Mouse (Mus musculus): Measurements from ENCODE around the gene Klc4.

Klc4 gene

GRCm38 (mm10) chr17:46645561-46646321 lies at the start of gene Klc4, which contains the start of gene Mrpl2:
Gene Klc4 (minus strand): TSS chr17:46646022.
Gene Mrpl2 (plus strand): TSS chr17:46646229.
- peak; percentile 99 for DNase-seq (ENCODE audit: low read depth)

- no peak for DNase-seq (ENCODE audit: low read depth)
Observed at GRCm38 (mm10) chr17:46694517-46695063, 48.8 kb upstream of the Klc4 start.

GRCm38 (mm10) chr17:46691390-46691789 lies 45.6 kb upstream of the Klc4 start:
- no peak for DNase-seq (ENCODE audit: low read depth)

GRCm38 (mm10) chr17:46690665-46691064 lies 44.8 kb upstream of the Klc4 start:
- DNase-seq (ENCODE audit: low read depth) = no peak

DNA sequence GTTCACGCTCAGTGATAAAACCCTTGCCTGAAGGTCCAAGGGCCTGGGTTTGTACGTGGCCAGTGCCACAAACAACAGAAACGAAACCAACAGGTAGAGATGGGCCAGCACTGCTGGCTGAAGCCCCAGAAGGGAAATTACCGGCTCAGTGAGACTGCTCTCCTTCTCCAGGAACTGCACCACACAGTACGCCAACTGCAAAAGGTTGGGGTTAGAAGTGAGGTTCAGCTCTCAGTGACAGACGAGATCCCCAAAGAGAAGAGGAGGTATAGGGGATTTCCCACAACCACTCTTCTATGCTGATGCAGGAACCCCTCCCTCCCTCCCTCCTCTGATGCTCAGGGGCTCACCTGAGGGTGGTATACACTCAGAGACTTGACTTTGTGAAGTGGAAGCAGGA lies 40.1 kb upstream of the Klc4 start:
- no peak for DNase-seq (ENCODE audit: low read depth)

GRCm38 (mm10) chr17:46682654-46683389 lies 37.0 kb upstream of the Klc4 start:
- DNase-seq (ENCODE audit: low read depth) = no peak

DNA sequence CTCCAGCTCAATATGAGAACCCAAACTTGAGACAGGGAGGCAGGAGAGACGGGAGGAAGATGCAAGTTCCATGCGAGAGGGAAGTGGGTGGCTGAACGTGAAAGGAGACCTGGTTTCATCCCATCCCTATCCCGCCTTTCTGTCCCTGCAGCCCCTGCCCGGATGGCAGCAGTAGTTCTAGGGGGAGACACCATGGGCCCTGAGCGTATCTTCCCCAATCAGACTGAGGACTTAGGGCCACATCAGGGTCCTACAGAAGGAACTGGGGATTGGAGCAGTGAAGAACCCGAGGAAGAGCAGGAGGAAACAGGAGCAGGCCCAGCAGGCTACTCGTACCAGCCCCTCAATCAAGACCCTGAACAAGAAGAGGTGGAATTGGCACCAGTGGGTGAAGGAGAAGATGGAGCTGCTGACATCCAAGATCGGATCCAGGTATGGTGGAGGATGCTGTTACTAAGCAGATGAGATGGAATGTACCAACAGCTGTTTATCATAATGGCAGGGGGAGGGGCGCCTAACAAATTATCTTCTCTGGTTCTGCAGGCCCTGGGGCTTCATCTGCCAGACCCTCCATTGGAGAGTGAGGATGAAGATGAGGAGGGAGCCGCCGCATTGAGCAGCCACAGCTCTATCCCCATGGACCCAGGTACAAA lies 35.8 kb upstream of the Klc4 start:
- peak; percentile 30 for DNase-seq (ENCODE audit: low read depth)

DNA sequence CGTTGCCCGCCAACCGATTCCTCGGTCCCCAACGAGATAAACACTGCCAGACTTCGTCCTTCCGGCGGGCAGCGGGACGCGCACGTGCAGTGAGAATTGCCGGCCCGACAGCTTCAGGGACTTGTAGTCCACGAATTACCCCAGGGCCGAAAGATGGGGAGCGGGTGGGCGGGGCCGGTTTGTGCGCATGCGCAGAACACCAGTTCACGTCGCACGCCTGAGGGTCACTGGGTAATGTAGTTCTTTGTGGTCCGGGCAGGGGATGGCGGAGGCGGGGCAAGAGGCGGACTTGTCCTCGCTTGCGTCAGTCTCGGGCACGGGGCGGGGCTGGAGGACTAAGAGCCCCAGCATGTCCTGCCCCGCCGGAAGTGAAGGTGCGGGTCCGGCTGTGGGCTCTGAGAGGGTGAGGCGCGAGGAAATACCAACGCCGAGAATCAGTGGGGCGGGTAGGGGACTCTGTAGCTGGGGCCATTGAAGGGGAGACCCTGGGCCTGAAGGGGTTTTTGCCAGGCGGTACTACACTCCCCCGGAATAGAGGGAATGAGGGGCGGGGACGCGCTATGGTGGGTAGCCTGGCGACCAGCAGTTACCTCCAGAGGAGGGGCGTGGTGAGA lies 35.0 kb upstream of the Klc4 start, which contains the start of gene Klhdc3:
Gene Klhdc3 (minus strand): TSS at position 155 of the 614 bp plus-strand sequence.
- DNase-seq (ENCODE audit: low read depth) = peak; percentile 98

DNA sequence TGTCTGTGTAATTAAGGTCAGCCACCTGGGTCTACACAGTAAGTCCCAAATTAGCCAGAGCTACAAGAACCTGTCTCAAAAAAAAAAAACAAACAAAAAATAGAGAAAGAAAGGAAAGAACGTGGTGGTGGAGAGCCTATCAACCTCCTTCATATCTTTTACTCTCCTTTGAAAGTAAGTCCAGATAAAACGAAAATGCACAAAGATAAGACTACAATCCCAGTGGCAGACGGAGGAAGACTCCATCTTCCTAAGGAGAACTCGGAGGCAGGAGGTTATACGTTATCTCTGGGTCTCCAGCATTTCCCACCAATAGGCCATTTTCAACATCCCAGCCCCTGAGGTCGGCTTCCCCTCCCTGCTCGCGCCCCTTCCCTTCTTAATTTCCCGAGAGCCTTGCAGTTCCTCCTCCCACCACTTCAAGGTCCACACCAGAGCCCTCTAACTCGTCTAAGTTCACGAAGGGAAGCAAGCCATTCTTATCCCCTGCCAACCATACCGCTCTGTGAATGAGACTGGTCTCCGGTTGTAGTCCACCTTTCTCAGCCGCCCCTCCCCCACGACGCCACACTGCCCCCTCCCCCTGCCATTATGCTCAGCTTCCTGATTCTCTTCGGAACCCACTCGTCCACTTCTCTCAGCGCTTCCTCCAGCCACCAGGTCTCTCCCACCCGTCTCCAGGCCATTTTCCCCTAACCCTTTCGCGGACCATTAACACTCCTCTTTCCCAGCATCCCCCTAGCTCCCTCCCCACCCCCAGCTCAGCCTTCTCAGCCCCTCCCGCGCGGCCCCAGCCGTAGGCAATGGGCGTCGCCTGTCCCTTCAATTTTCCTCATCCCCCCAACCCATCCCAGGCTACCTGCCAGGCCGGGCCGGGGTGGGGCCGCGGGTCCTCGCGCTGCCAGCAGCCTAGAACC lies 34.3 kb upstream of the Klc4 start:
- peak; percentile 62 for DNase-seq (ENCODE audit: low read depth)

DNA sequence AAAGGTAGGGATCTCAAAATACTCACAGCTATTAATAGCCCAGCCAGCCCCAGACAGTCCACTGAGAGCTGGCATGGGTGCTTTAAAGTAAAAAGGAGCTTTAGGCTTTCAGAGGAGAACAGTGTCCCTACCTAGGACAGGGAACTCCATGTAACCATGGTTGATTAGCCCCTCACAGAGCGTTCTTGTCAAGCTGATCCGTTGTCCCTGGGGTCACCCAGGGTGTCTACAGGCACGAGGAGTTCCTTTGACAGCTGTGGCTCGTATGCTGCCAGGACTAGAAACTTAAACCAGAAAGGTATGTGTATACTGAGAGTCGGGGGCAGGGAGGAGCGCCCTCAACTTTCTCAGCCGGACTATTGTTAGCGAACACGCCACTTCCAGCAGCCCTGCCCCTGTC lies 33.1 kb upstream of the Klc4 start:
- DNase-seq (ENCODE audit: low read depth) = no peak

DNA sequence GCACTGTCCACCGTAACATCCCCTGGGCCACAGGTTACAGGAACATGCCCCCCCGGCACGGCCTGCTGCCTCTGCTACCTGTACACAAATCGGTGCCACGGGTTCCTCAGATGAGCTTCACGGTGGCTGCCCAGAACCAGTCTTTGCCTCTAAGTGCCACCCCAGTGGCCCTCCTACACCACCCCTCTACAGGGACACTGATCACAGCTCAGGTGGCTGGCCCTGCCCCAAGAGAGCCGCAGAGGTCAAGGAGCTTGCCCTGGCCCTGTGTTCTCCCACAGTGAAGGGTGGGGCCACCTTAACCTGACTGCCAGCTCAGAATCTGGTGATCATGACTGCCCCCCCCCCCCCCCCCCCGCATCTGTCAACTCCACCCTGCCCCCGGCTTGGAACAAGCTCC lies 32.6 kb upstream of the Klc4 start, which contains the start of gene Mea1:
Gene Mea1 (plus strand): TSS at position 378 of the 400 bp plus-strand sequence.
- no peak for DNase-seq (ENCODE audit: low read depth)

- DNase-seq (ENCODE audit: low read depth) = no peak
Observed at GRCm38 (mm10) chr17:46674530-46675283, 28.9 kb upstream of the Klc4 start.

GRCm38 (mm10) chr17:46673850-46674529 lies 28.2 kb upstream of the Klc4 start, which contains the start of gene Rrp36:
Gene Rrp36 (minus strand): TSS chr17:46674352.
- peak; percentile 91 for DNase-seq (ENCODE audit: low read depth)

- DNase-seq (ENCODE audit: low read depth) = no peak
Observed at GRCm38 (mm10) chr17:46669911-46670310, 24.1 kb upstream of the Klc4 start.

GRCm38 (mm10) chr17:46667712-46668111 lies 21.9 kb upstream of the Klc4 start:
- DNase-seq (ENCODE audit: low read depth) = no peak

- DNase-seq (ENCODE audit: low read depth) = no peak
Observed at GRCm38 (mm10) chr17:46662730-46663129, 16.9 kb upstream of the Klc4 start.

- no peak for DNase-seq (ENCODE audit: low read depth)
Observed at GRCm38 (mm10) chr17:46661981-46662380, 16.2 kb upstream of the Klc4 start.

DNA sequence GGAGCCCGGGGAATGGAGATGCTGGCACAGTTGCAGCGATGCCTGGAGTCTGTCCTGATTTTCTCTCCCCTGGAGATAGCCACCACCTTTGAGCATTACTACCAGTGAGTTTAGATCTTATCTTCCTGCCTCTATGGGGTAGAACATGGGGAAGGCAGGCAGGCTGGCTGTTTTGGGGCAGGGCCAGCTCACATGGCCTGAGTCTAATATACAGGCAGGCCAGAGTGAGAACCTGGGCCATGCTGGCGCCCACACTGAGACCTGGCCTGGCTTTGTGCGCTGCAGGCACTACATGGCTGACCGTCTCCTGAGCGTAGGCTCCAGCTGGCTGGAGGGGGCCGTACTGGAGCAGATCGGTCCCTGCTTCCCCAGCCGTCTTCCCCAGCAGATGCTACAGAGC lies 15.5 kb upstream of the Klc4 start:
- no peak for DNase-seq (ENCODE audit: low read depth)

DNA sequence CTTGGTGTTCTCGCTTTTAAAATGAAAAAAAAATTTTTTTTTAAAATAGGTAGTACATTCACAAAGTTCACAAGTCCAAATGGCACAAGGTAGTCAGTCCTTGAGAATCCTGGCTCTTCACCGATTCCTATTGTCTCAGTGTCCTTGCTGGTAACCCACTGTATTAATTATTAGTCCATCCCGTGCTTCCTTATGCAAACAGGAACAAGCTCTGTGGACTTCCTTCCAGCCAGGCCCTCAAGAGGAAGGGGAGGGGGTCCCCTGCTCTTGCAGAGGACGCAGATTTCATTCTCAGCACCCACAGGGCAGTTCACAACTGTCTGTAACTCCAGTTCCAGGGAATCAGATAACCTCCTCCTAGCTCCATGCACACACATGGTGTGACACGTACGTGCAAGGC lies 10.2 kb upstream of the Klc4 start:
- DNase-seq (ENCODE audit: low read depth) = no peak
